Mouse (Mus musculus): ENCODE measurements around the gene Txn2.

Txn2 gene

DNA sequence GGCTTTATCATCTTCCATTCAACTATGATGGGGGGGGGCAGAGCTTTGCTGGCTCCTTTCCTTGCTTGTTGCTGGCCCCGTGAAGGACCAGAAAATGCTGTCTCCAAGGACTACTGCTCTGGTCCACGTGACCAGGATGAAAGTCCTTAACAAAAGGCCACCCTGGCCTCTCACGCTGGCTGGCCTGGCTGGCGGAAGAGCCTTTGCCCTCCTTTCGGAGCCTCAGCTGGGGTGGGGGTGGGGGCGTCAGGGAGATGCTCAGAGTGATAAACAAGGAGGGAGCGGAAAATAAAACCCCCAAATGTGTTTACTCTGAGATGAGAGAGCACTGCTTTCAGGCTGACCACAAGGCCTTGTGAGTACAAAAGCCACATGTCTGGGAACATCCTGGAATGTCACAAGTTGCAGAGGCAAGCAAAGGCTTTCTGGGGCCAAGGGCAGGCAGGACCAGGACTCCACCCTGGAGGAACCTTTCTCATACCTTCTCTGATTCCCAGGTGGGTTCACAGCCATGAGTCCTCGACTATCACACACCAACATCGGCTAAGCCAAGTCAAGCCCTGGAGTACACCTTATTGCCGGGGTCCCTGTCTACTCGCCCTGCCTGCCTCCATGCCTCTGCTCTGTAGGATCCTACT, 62.1 kb downstream of the Txn2 start:
- in situ Hi-C loops (cut with MboI; ENCODE audit: low pct_unique_long_range_greater_than_20kb in 1 of 2, low sequenced_read_pairs in 2 of 2, unreplicated experiment in 1 of 2), result no loop called here
